Mouse (Mus musculus) thymus, postnatal 10 days (tissue): ENCODE results near the gene Fhit.
A peak's percentile ranks its signal among the peaks of the same experiment; 100 is the strongest.

Source experiments
- DNase-seq, 2 experiments: peaks; one replicate each; pipeline ENCODE4 v3.0.0; 2021; ENCODE audit warnings: low spot score in 2 of 2

Fhit gene

GRCm38 (mm10) chr14:10701707-10702106 lies 460.1 kb downstream of the Fhit start:
- no peak for DNase-seq

GRCm38 (mm10) chr14:10680041-10680440 lies 481.8 kb downstream of the Fhit start:
- DNase-seq: no peak

GRCm38 (mm10) chr14:10679638-10680037 lies 482.2 kb downstream of the Fhit start:
- DNase-seq: no peak

- no peak for DNase-seq
Observed at GRCm38 (mm10) chr14:10677627-10678026, 484.2 kb downstream of the Fhit start.

- DNase-seq: no peak
Observed at GRCm38 (mm10) chr14:10660247-10660646, 501.6 kb downstream of the Fhit start.

GRCm38 (mm10) chr14:10659326-10659725 lies 502.5 kb downstream of the Fhit start:
- DNase-seq: no peak

- DNase-seq: no peak
Observed at GRCm38 (mm10) chr14:10658219-10658618, 503.6 kb downstream of the Fhit start.

- no peak for DNase-seq
Observed at GRCm38 (mm10) chr14:10657364-10657763, 504.5 kb downstream of the Fhit start.

- DNase-seq: no peak
Observed at GRCm38 (mm10) chr14:10655842-10656241, 506.0 kb downstream of the Fhit start.

GRCm38 (mm10) chr14:10647832-10648231 lies 514.0 kb downstream of the Fhit start:
- no peak for DNase-seq

DNA sequence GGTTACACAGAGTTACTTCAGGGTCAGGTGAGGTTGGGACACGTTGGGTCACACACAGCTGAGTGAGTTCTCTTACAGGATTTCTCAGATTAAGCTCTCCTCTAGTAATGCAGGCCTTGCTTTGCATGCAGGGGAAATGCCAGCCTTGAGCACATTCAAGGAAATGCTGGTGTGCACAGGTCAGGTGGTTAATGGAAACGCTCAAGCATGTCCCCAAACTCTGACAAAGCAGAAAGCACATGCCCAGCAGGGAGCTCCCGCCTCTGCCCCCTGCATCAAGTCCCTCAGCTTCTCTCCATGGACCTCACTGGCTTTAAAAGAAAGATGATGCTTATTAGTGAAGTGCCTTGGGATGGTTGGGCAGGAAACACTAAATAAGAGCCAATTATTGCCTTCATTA lies 530.1 kb downstream of the Fhit start:
- no peak for DNase-seq

DNA sequence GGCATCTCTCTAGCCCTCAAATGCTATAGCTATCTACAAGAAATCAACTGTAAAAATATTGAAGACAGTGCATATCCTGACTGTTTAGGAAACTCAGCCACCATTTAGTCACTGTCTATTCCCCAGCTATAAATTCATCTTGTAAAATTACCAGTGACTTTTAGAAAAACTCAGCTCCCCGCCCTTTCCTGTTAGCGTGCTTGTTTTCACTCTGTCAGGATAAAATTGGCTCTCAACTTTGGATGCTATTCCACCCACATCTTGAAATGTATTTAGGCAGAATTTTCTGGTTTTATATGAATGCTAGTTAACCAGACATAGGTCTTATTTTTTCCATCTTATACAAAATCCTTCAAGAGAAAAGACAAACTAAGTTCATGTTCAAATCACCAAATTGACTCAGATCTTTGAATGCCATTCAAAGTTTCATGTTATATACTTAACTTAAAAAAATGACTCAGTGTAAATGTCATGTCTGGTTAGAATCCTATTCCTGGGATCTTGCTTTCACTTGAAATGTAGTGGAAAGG lies 530.9 kb downstream of the Fhit start:
- no peak for DNase-seq

- DNase-seq: no peak
Observed at GRCm38 (mm10) chr14:10593467-10593866, 568.4 kb downstream of the Fhit start.

DNA sequence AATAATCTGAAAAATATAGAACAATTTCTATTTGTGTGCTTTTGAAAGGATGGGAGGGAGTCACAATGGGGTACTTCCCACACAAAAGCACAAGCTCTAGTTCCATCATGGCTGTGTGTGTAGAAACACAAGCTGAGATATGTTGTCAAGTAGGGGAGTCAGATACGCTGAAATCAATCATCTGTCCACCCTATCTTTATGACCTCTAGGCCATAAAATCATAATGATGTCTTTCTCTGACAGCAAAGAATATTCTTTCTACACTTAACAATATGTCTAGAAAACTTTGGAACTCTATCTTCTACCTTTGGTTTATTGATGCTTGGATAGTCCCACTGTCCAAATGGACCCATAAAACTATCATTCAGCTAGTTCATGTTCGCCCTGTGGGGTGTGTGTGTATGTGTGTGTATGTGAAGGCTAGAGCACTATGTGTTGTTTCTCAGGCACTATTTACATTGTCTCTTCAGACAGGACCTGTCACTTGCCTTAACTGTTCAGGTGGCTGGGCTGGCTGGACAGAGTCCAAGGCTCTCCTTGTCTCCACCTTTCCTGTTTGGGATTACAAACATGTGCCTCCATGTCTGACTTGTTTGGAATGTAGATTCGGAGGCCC lies 592.8 kb downstream of the Fhit start:
- no peak for DNase-seq

DNA sequence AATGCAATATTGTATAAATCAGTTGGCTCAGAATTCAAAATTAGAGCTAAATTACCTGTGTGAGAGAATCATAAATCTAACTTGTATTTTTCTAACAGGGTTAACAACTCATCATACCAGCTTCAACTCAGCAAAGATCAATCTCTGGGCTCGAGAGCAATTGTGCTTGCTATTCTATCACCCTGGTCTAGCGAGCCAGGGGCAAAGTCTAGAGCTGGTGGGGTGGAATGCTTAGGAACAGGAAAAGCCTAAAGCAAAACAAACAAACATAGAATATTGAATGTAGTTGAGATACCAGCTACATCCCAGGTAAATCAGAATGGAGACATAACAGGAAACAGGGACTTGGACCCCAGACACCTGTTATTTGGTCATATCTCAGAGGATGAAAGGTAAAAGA lies 594.1 kb downstream of the Fhit start:
- no peak for DNase-seq

DNA sequence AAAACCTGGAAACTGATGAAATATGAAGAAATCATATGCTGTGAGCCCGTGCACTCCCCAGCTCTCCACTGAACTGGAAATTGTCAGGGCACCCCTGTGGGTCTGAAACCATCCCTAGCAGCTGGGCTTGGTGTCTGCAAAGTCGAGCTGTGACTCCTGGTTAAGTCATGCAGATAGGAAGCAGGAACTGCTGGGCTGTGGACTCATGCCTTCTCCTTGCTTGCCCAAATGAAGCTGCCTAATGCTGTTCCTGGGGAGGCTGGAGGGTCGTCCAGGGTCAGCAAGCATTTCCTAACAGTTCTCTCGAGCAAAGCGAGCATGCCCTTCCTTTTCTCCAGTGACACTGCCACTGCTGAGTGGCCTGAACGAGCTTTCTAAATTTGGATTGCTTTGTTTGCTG lies 607.1 kb downstream of the Fhit start:
- no peak for DNase-seq

GRCm38 (mm10) chr14:10548632-10549031 lies 613.2 kb downstream of the Fhit start:
- DNase-seq: no peak

DNA sequence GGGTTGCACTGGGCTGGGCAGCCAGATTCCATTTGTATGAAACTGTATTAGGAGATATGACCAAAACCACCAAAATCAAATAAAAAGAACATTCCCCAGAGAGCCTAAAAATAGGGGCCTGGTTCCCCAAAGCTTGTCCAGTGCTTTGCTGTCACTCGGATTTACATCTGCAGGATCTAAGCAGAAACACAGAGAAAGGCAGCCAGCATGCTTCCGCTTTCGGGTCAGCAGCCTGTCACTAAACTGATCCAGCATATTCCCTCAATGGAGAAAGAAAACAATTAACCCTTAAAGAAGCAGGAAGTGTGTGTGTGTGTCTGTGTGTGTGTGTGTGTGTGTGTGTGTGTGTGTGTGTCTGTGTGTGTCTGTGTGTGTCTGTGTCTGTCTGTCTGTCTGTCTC lies 615.9 kb downstream of the Fhit start:
- DNase-seq: no peak

GRCm38 (mm10) chr14:10534862-10535261 lies 627.0 kb downstream of the Fhit start:
- DNase-seq: no peak

DNA sequence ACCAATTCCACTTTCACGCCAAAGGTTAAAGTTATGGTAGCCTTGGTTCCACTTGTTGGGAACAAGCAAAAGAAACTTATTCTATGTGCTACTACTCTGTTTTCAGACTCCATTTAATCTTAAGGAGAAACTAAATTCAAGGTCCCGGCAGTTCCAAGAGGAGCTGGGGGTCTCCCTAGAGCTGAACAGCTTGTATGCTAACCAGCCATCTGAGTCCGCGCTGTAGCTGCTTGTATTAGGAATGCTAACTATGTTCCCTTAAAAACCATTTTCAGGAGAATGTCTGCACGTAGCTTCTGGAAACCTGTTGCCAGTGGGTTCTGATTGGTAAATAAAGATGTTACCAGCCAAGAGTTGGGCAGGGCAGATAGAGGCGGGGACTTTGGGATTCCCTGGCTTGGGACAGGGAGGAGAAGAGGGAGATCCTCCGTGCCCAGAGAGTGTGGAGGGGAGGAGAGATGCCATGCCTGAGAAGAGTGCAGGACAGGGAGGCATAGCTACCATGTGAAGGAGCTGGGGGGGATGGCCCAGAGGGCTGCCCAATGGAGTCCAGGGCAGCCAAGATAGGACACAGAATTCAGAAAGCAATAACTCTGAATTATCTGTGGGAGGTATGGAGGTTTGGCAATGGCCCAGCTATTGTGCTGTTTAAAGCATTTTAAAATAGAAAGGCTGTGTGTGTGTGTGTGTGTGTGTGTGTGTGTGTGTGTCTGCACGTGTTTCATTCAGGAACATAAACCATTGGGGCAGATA lies 629.9 kb downstream of the Fhit start:
- no peak for DNase-seq

DNA sequence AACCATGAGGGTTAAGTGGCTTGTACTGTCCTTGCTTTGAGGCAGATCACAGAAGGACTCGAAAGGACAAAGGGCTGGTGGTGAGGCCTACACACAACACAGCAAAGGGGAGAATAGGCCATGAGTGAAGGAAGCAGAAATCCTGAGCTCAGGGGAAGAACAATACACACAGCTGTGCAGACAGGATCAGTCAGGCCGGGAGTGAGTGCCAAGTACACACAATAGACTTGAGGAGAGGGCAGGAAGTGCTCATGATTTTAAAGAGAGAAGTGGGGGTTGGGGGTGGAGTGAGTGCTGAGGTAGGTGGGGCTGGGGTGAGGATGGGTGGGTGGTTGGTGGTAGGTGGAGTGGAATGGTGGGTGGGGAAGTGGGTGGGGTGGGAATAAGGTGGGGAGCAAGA lies 635.0 kb downstream of the Fhit start:
- peak; percentile 27 to 32 for DNase-seq

DNA sequence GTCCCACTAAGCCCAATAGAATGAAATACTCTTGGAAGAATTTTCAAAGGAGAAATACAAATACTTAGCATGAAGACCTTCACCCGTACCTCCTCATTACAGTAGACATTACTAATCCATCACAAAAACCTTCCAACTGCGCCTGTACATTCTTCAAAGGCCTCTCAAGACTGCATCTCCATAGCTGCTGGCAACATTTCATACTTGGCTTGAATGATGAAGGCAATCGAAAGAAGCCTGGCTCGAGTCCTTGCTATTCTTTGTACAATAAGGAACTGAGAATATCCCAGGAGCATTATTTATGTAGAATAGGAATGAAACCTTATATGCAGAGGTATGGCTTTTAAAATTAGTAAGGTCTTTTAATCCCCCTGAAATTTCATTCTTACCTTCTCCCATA lies 636.0 kb downstream of the Fhit start:
- DNase-seq: no peak

- DNase-seq: no peak
Observed at GRCm38 (mm10) chr14:10514026-10514425, 647.8 kb downstream of the Fhit start.
